Mouse (Mus musculus) midbrain, embryonic 14.5 days (tissue): ENCODE data around the gene Ttll11. TPM values are rescaled to one million over a fixed set of nuclear protein-coding genes. Genes with fewer than 3 reads are reported as not detected.

Experiments
- ATAC-seq: fragments of 200-750 bp; cut with Nextera tagmentation; 2 replicates; pipeline ENCODE4 v1.8.0; 2017; ENCODE audit warnings: moderate number of reproducible peaks, moderate library complexity; ENCODE audit not compliant: low FRiP score, low TSS enrichment
- DNase-seq: peaks from one replicate; pipeline ENCODE4 v3.0.0-alpha.2; 2015
- H3K27ac ChIP-seq: fragments of 300-500 bp; sonication (generic); replicated peaks from 2 replicates; pipeline ENCODE4 v1.5.1; 2014; ENCODE audit warnings: mild to moderate bottlenecking, low read depth, low read length, moderate library complexity
- H3K27me3 ChIP-seq: fragments of 300-500 bp; sonication (generic); 2 replicates; pipeline ENCODE4 v1.6.1; 2014; ENCODE audit warnings: low read length, control low read depth, mixed read lengths; ENCODE audit not compliant: control insufficient read depth, insufficient read depth
- H3K36me3 ChIP-seq: fragments of 300-500 bp; sonication (generic); 2 replicates; pipeline ENCODE4 v1.6.1; 2014; ENCODE audit warnings: low read length, control low read depth; ENCODE audit not compliant: control insufficient read depth, insufficient read depth
- H3K4me1 ChIP-seq: fragments of 300-500 bp; sonication (generic); 2 replicates; pipeline ENCODE4 v1.6.1; 2014; ENCODE audit warnings: mild to moderate bottlenecking, antibody characterized with exemption, low read length, control low read depth; ENCODE audit not compliant: control insufficient read depth, insufficient read depth
- H3K4me2 ChIP-seq: fragments of 300-500 bp; sonication (generic); 2 replicates; pipeline ENCODE4 v1.6.1; 2014; ENCODE audit warnings: mild to moderate bottlenecking, low read length, moderate library complexity
- H3K4me3 ChIP-seq: fragments of 300-500 bp; sonication (generic); replicated peaks from 2 replicates; pipeline ENCODE4 v1.5.1; 2014; ENCODE audit warnings: low read depth, low read length
- H3K9ac ChIP-seq: fragments of 300-500 bp; sonication (generic); replicated peaks from 2 replicates; pipeline ENCODE4 v1.6.1; 2014; ENCODE audit warnings: mild to moderate bottlenecking, low read length, moderate library complexity
- H3K9me3 ChIP-seq: fragments of 300-500 bp; sonication (generic); 2 replicates; pipeline ENCODE4 v1.6.1; 2016; ENCODE audit warnings: low read length, control low read depth, mixed read lengths; ENCODE audit not compliant: control insufficient read depth
- WGBS: fragments of 180-500 bp; shearing (Covaris S2); extraction: QIAGEN DNeasy Blood & Tissue Kit; methylation state at CpG from one replicate; pipeline ENCODE4 v1.1.7; 2014; 5-methylcytosine and 5-hydroxymethylcytosine counted together
- polyA plus RNA-seq: library from polyadenylated mRNA; unstranded; fragments of >200 nt; fragmentation: Nextera tagmentation; extraction: Ambion mirVana; gene quantifications from 2 replicates; pipeline ENCODE4 v1.2.1, GENCODE M21; 2014

Gene Ttll11
- polyA plus RNA-seq, 1 experiment from 2014 or later, result 5.1 TPM

DNA sequence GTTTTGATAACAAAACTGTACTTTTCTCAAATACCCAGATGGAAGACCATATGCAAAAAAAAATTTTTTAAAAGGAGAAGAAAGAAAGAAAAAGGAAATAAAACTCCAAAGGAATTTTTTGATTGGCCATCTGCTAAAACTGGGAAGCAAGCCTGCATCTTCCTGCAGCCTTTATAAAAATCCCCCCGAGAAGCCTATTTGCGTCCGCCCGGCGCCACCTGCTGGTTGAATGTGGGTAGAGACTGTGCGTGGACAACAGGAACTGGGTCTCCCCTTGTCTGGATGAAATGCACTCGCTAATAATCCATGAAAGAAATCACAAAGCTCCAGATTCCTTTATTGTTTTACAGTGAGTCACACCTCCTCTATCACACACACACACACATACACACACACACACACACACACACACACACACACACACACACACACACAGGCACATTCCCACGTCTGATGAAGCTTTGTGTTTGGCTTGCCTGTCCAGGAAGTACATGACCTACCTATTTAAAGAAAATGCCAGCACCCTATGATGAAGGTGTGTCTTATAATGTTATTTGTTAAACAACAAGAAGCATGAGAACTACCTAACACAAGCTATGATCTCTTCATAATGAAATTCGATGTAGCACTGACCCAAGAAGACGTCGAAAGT, 49.1 kb downstream of the Ttll11 start:
- no peak overlapping the region for H3K4me3 ChIP-seq
- no peaks in the 10 kb centered on the region for H3K4me1 ChIP-seq
- no peak overlapping the region for H3K9ac ChIP-seq
- WGBS, result 36% methylated on average over 11 of the region's 11 CpGs
- H3K27me3 ChIP-seq, result no peaks in the 10 kb centered on the region
- no peaks in the 10 kb centered on the region for H3K36me3 ChIP-seq
- H3K27ac ChIP-seq, result no peak overlapping the region
- ATAC-seq (no peak; the same call in 1 of the 2 replicates), DNase-seq (peak; percentile 94)
- H3K9me3 ChIP-seq, result no peaks in the 10 kb centered on the region
- H3K4me2 ChIP-seq, result no peak overlapping the region

DNA sequence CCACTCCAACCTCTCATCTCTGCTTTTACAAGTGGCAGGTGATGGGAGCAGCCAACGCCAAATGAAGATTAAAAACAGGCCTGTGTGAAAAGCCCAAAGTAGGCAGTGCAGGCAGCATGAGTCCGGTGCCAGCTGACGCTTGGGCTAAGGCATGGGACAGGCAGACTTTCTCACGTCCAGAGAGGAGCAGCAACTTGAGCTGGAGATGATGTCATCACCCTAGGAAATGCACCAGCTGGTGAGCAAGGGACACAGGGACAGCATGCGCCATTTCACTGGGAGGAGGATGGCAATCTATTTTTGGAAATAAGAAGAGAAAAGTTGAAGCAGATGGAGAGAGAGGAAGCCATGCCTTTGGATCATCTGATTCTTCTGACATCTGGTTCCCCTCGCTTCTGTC, 51.6 kb downstream of the Ttll11 start:
- DNase-seq, result no peak

DNA sequence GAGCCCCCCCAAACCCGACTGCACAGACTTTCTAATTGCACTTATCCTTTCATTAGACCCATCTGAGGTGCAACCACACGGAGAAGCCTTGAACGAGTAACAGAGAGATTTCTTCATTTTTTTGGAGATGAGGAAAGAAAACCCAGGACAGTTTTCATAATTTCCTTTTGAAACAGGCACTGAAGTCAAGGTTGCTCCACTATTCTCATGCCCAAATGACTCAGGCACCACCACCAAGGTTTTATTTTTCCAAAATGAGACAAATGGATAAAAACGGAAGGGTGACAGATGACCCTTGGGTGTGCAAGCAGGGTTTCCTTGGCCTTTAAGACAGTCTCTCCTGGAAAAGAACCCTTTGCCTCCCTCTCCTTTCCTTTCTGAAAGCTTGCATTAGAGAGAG, 54.8 kb downstream of the Ttll11 start:
- DNase-seq (no peak), ATAC-seq (no peak)
- Histone ChIP-seq H3K27ac (no peak overlapping the region), H3K9ac (no peak overlapping the region), H3K27me3 (no peaks in the 10 kb centered on the region), H3K4me3 (no peak overlapping the region), H3K9me3 (no peaks in the 10 kb centered on the region), H3K4me1 (no peaks in the 10 kb centered on the region), H3K4me2 (no peak overlapping the region), H3K36me3 (no peaks in the 10 kb centered on the region)
- WGBS, result 76% methylated on average over 4 of the region's 4 CpGs

More for the DNA sequence above, 51.6 kb downstream of the Ttll11 start:
- Histone ChIP-seq H3K4me3 (no peak overlapping the region), H3K9me3 (no peaks in the 10 kb centered on the region), H3K9ac (no peak overlapping the region), H3K4me2 (no peak overlapping the region), H3K27me3 (no peaks in the 10 kb centered on the region), H3K4me1 (no peaks in the 10 kb centered on the region), H3K27ac (no peak overlapping the region), H3K36me3 (no peaks in the 10 kb centered on the region)
- no peak for ATAC-seq
- WGBS, result 89% methylated on average over 6 of the region's 6 CpGs

DNA sequence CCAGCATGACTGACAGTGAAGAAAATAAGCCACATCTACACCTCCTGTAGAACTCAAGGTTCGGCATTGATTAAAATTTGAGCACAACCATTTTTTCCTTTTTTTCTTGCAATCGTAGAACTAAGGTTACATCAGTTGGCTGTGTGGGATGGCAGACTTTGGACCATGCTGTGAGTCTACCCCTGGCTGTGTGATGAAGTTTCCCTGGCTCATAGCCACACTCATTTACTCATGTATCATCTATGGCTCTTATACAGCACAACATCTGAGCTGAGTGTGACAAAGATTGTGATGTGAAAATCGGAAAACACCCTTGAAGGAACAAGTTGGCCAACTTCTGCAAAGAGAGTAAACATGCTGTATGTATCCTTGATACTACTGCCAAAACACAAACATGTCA, 56.8 kb downstream of the Ttll11 start:
- no peaks in the 10 kb centered on the region for H3K4me1 ChIP-seq
- no peak overlapping the region for H3K27ac ChIP-seq
- no peak for ATAC-seq
- WGBS, result 85% methylated on average over 3 of the region's 3 CpGs
- no peak for DNase-seq
- H3K27me3 ChIP-seq, result no peaks in the 10 kb centered on the region
- no peak overlapping the region for H3K4me3 ChIP-seq
- no peaks in the 10 kb centered on the region for H3K9me3 ChIP-seq
- H3K9ac ChIP-seq, result no peak overlapping the region
- no peaks in the 10 kb centered on the region for H3K36me3 ChIP-seq
- H3K4me2 ChIP-seq, result no peak overlapping the region

DNA sequence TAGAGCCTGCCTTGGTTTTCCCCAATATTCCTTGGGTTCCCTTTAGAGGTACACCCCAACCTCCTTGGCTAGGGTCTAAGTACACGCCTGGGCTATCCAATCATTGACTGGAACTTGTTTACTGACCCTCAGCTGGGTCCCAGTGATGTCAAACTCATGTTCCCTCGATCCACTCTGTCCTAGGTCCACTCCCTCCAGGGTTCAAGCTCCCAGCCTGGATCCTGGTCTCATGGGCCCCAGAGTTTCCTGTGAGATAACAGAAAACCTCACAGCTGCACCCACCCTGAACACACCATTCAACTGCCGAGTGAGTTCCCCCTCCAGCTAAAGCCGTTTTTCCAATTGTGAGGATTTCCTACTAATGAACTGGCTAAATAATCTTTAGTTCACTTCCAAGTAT, 67.6 kb downstream of the Ttll11 start:
- WGBS, result 76% methylated on average over 4 of the region's 4 CpGs
- no peak overlapping the region for H3K27ac ChIP-seq
- H3K27me3 ChIP-seq, result no peaks in the 10 kb centered on the region
- no peak for DNase-seq
- H3K4me1 ChIP-seq, result no peaks in the 10 kb centered on the region
- no peaks in the 10 kb centered on the region for H3K9me3 ChIP-seq
- no peak for ATAC-seq
- H3K4me3 ChIP-seq, result no peak overlapping the region
- no peak overlapping the region for H3K4me2 ChIP-seq
- H3K36me3 ChIP-seq, result no peaks in the 10 kb centered on the region
- no peak overlapping the region for H3K9ac ChIP-seq

DNA sequence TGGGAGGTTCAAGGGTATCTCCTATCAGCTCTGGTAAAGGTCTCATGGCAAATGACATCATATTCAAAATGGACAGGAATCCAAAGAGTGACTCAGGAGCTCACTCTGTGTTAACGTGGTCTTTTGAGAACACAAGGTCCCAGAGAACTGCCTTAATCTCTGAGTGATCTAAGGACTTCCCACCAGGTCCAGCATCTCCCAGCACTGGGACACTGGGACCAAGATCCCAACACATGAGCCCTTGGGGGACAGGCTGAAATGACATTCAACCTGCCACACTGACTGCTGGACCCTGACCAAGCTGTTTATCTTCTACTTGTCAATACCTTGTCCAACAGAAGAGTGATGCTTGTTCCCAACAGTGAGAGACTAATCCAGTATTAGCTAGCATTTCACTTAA, 68.0 kb downstream of the Ttll11 start:
- Histone ChIP-seq H3K4me1 (no peaks in the 10 kb centered on the region), H3K4me2 (no peak overlapping the region), H3K4me3 (no peak overlapping the region), H3K9ac (no peak overlapping the region), H3K27me3 (no peaks in the 10 kb centered on the region), H3K36me3 (no peaks in the 10 kb centered on the region), H3K9me3 (no peaks in the 10 kb centered on the region), H3K27ac (no peak overlapping the region)
- WGBS, result 91% methylated on average over 1 of the region's 1 CpGs
- DNase-seq (no peak), ATAC-seq (no peak)

DNA sequence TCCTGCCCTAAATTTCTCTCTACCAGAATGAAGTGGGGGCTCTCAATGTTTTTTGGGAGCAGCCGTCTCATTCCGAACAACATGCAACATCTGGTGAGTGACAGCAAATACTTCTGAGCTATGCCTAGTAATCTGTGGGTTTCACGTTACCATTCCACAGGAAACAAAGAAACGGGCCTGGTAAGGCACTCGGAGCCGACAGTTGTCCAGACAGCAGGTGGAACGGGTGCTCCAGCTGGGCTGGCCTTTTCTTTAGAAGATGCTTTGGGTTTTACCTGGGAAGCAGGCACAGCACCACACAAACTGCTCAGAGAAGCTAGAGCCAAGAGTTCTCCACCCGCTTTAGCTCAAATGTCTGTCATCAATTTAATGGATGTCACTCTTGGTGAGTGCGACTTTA, 69.0 kb downstream of the Ttll11 start:
- H3K4me2 ChIP-seq, result no peak overlapping the region
- H3K9ac ChIP-seq, result no peak overlapping the region
- no peak overlapping the region for H3K27ac ChIP-seq
- no peak for ATAC-seq
- no peaks in the 10 kb centered on the region; the same call in 1 of the 2 replicates for H3K4me1 ChIP-seq
- no peak for DNase-seq
- H3K9me3 ChIP-seq, result no peaks in the 10 kb centered on the region
- no peaks in the 10 kb centered on the region for H3K36me3 ChIP-seq
- WGBS, result 70% methylated on average over 9 of the region's 9 CpGs
- no peaks in the 10 kb centered on the region for H3K27me3 ChIP-seq
- H3K4me3 ChIP-seq, result no peak overlapping the region

DNA sequence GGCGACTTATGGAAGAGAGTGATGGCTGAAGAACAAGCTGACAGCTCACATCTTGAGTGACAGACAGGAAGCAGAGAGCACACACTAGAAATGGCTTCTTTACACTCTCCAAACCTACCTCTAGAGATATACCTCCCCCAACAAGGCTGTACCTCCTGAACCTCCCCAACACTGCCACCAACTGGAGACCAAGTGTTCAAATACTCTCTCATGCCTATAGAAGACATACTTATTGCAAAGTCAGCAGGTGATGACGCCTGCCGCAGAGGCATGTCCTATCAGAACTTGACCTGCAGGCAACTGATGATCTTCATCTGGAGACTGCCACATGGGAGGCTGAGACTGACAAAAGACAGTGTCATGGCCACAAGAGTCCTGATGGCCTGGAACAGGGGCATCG, 70.4 kb downstream of the Ttll11 start:
- no peak overlapping the region for H3K9ac ChIP-seq
- H3K36me3 ChIP-seq, result no peaks in the 10 kb centered on the region
- no peak overlapping the region for H3K4me2 ChIP-seq
- no peak overlapping the region for H3K27ac ChIP-seq
- no peaks in the 10 kb centered on the region for H3K27me3 ChIP-seq
- no peak overlapping the region for H3K4me3 ChIP-seq
- no peak for DNase-seq
- H3K4me1 ChIP-seq, result no peaks in the 10 kb centered on the region; the same call in 1 of the 2 replicates
- no peaks in the 10 kb centered on the region for H3K9me3 ChIP-seq
- ATAC-seq, result no peak
- 97% methylated on average over 4 of the region's 4 CpGs for WGBS

DNA sequence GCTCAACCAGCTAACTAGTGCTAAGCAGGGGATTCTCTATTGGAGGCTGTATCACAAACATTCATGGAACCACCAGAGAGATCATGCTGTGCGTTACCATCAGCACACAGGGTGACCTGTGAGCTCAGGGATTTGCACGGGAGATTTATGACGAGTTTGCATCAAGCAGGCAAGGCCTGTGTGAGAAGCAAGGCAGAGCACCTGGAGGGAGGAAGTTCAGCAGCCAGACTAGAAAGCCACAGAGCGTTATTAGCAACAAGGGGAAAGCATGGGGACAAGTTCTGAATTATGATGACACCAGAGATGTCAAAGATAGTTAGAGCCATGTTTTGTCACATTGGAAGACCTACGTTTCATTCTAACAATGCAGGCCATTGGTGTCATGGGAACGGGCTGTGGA, 72.1 kb downstream of the Ttll11 start:
- H3K9ac ChIP-seq, result no peak overlapping the region
- 81% methylated on average over 6 of the region's 6 CpGs for WGBS
- no peaks in the 10 kb centered on the region for H3K27me3 ChIP-seq
- H3K4me3 ChIP-seq, result no peak overlapping the region
- H3K36me3 ChIP-seq, result no peaks in the 10 kb centered on the region
- DNase-seq (no peak), ATAC-seq (no peak)
- no peak overlapping the region for H3K27ac ChIP-seq
- H3K4me1 ChIP-seq, result no peaks in the 10 kb centered on the region; the same call in 1 of the 2 replicates
- H3K9me3 ChIP-seq, result no peaks in the 10 kb centered on the region
- no peak overlapping the region for H3K4me2 ChIP-seq
